Mouse (Mus musculus): ENCODE data around the gene Hcfc2. TPM values are rescaled to one million over a fixed set of nuclear protein-coding genes. Genes with fewer than 3 reads are reported as not detected.

Gene Hcfc2
- total RNA-seq (2014; rRNA removed), result 26.9 and 27.2 TPM in 2 replicates
- polyA plus RNA-seq (2015; fragmentation: Nextera tagmentation; extraction: Ambion mirVana), result 27.0 and 28.4 TPM in 2 replicates

- H3K9ac ChIP-seq (replicated peaks; ENCODE audit: low read length, poor library complexity, severe bottlenecking), result no peak within 1 kb of the TSS
- ATAC-seq (ENCODE audit: low FRiP score) (no peak), DNase-seq (ENCODE audit: low spot score) (no peak)
- H3K27me3 ChIP-seq (ENCODE audit: insufficient read depth, low read length), result no peaks in the 10 kb centered on the region
- H3K27ac ChIP-seq (ENCODE audit: low read depth, low read length), result no peak within 1 kb of the TSS
- no peak for TF ChIP-seq CTCF (IDR thresholded peaks at IDR 0.05)
- no peaks in the 10 kb centered on the region for H3K36me3 ChIP-seq (ENCODE audit: insufficient read depth, low read length)
- peaks cover 4% of the 10 kb centered on the region; the same call in 1 of the 2 replicates for H3K4me1 ChIP-seq (ENCODE audit: insufficient read depth, low read length)
- WGBS, result 83% methylated on average over 5 of the region's 5 CpGs
- no peaks in the 10 kb centered on the region for H3K9me3 ChIP-seq (ENCODE audit: low read length)
- H3K4me2 ChIP-seq (ENCODE audit: low read depth, low read length, poor library complexity, severe bottlenecking), result no peak within 1 kb of the TSS
- H3K4me3 ChIP-seq (ENCODE audit: low read depth, low read length), result no peak within 1 kb of the TSS
Measured at GRCm38 (mm10) chr10:82695956-82696355, at the start of gene Hcfc2. Hcfc2 (plus strand) TSS chr10:82696160.

GRCm38 (mm10) chr10:82647205-82647811 is 48.7 kb upstream of the Hcfc2 start:
- 95% methylated on average over 17 of the region's 17 CpGs for WGBS
- Histone ChIP-seq H3K27me3 (ENCODE audit: insufficient read depth, low read length) (no peaks in the 10 kb centered on the region), H3K27ac (ENCODE audit: low read depth, low read length) (no peak overlapping the region), H3K4me2 (ENCODE audit: low read depth, low read length, poor library complexity, severe bottlenecking) (no peak overlapping the region), H3K36me3 (ENCODE audit: insufficient read depth, low read length) (peaks cover 49% of the 10 kb centered on the region), H3K9me3 (ENCODE audit: low read length) (no peaks in the 10 kb centered on the region), H3K9ac (replicated peaks; ENCODE audit: low read length, poor library complexity, severe bottlenecking) (no peak overlapping the region), H3K4me1 (ENCODE audit: insufficient read depth, low read length) (no peaks in the 10 kb centered on the region), H3K4me3 (ENCODE audit: low read depth, low read length) (no peak overlapping the region)
- DNase-seq (ENCODE audit: low spot score) (no peak), ATAC-seq (ENCODE audit: low FRiP score) (no peak)
- no peak for TF ChIP-seq CTCF (IDR thresholded peaks at IDR 0.05)

- peaks cover 25% of the 10 kb centered on the region for H3K36me3 ChIP-seq (ENCODE audit: insufficient read depth, low read length)
- no peak overlapping the region for H3K4me3 ChIP-seq (ENCODE audit: low read depth, low read length)
- 92% methylated on average over 5 of the region's 5 CpGs for WGBS
- no peak for ATAC-seq (ENCODE audit: low FRiP score)
- no peak for DNase-seq (ENCODE audit: low spot score)
- H3K9ac ChIP-seq (replicated peaks; ENCODE audit: low read length, poor library complexity, severe bottlenecking), result no peak overlapping the region
- H3K27me3 ChIP-seq (ENCODE audit: insufficient read depth, low read length), result no peaks in the 10 kb centered on the region
- H3K4me1 ChIP-seq (ENCODE audit: insufficient read depth, low read length), result no peaks in the 10 kb centered on the region
- no peak overlapping the region for H3K27ac ChIP-seq (ENCODE audit: low read depth, low read length)
- TF ChIP-seq CTCF (IDR thresholded peaks at IDR 0.05), result no peak
- H3K9me3 ChIP-seq (ENCODE audit: low read length), result no peaks in the 10 kb centered on the region
- H3K4me2 ChIP-seq (ENCODE audit: low read depth, low read length, poor library complexity, severe bottlenecking), result no peak overlapping the region
Measured at GRCm38 (mm10) chr10:82651221-82651620, 44.7 kb upstream of the Hcfc2 start.

- no peak overlapping the region for H3K4me2 ChIP-seq (ENCODE audit: low read depth, low read length, poor library complexity, severe bottlenecking)
- no peak overlapping the region for H3K4me3 ChIP-seq (ENCODE audit: low read depth, low read length)
- TF ChIP-seq CTCF (IDR thresholded peaks at IDR 0.05), result no peak
- H3K27ac ChIP-seq (ENCODE audit: low read depth, low read length), result no peak overlapping the region
- H3K27me3 ChIP-seq (ENCODE audit: insufficient read depth, low read length), result no peaks in the 10 kb centered on the region
- H3K4me1 ChIP-seq (ENCODE audit: insufficient read depth, low read length), result no peaks in the 10 kb centered on the region
- WGBS, result 77% methylated on average over 5 of the region's 5 CpGs
- H3K9ac ChIP-seq (replicated peaks; ENCODE audit: low read length, poor library complexity, severe bottlenecking), result no peak overlapping the region
- peaks cover 15% of the 10 kb centered on the region for H3K36me3 ChIP-seq (ENCODE audit: insufficient read depth, low read length)
- DNase-seq (ENCODE audit: low spot score), result no peak
- ATAC-seq (ENCODE audit: low FRiP score), result no peak
- H3K9me3 ChIP-seq (ENCODE audit: low read length), result no peaks in the 10 kb centered on the region
Measured at GRCm38 (mm10) chr10:82652625-82653024, 43.3 kb upstream of the Hcfc2 start.

GRCm38 (mm10) chr10:82654581-82654980 is 41.4 kb upstream of the Hcfc2 start:
- H3K36me3 ChIP-seq (ENCODE audit: insufficient read depth, low read length), result peaks cover 12% of the 10 kb centered on the region
- WGBS, result 84% methylated on average over 3 of the region's 3 CpGs
- no peak overlapping the region for H3K4me3 ChIP-seq (ENCODE audit: low read depth, low read length)
- ATAC-seq (ENCODE audit: low FRiP score) (no peak), DNase-seq (ENCODE audit: low spot score) (no peak)
- H3K27ac ChIP-seq (ENCODE audit: low read depth, low read length), result no peak overlapping the region
- H3K9me3 ChIP-seq (ENCODE audit: low read length), result no peaks in the 10 kb centered on the region
- H3K4me2 ChIP-seq (ENCODE audit: low read depth, low read length, poor library complexity, severe bottlenecking), result no peak overlapping the region
- no peak overlapping the region for H3K9ac ChIP-seq (replicated peaks; ENCODE audit: low read length, poor library complexity, severe bottlenecking)
- H3K4me1 ChIP-seq (ENCODE audit: insufficient read depth, low read length), result no peaks in the 10 kb centered on the region
- no peak for TF ChIP-seq CTCF (IDR thresholded peaks at IDR 0.05)
- H3K27me3 ChIP-seq (ENCODE audit: insufficient read depth, low read length), result no peaks in the 10 kb centered on the region

- TF ChIP-seq CTCF (IDR thresholded peaks at IDR 0.05), result no peak
- Histone ChIP-seq H3K27me3 (ENCODE audit: insufficient read depth, low read length) (no peaks in the 10 kb centered on the region), H3K9ac (replicated peaks; ENCODE audit: low read length, poor library complexity, severe bottlenecking) (no peak overlapping the region), H3K27ac (ENCODE audit: low read depth, low read length) (no peak overlapping the region), H3K9me3 (ENCODE audit: low read length) (no peaks in the 10 kb centered on the region), H3K4me1 (ENCODE audit: insufficient read depth, low read length) (no peaks in the 10 kb centered on the region), H3K4me2 (ENCODE audit: low read depth, low read length, poor library complexity, severe bottlenecking) (no peak overlapping the region), H3K4me3 (ENCODE audit: low read depth, low read length) (no peak overlapping the region), H3K36me3 (ENCODE audit: insufficient read depth, low read length) (no peaks in the 10 kb centered on the region; the same call in 1 of the 2 replicates)
- no peak for ATAC-seq (ENCODE audit: low FRiP score)
- 91% methylated on average over 8 of the region's 8 CpGs for WGBS
- no peak for DNase-seq (ENCODE audit: low spot score)
Measured at GRCm38 (mm10) chr10:82661820-82662219, 34.1 kb upstream of the Hcfc2 start.
